8 mouse cellular contexts compared by ENCODE assay signal in genomic region chr6:97416972-97417554, GRCm38 (mm10).
DNase-seq lines count a peak whose midpoint lies in the region; ATAC-seq and TF ChIP-seq lines count a peak whose summit lies in the region.

No protein-coding gene starts in this region.

- no peaks in the 10 kb centered on the region for H3K27me3 ChIP-seq in forebrain, embryonic 10.5 days (ENCODE audit: poor library complexity, severe bottlenecking)
- no peaks in the 10 kb centered on the region for H3K27me3 ChIP-seq in hindbrain, embryonic 14.5 days (ENCODE audit: control insufficient read depth, insufficient read depth, low read length)
- H3K27me3 ChIP-seq in stomach, embryonic 15.5 days (replicated peaks): no peaks in the 10 kb centered on the region

- H3K36me3 ChIP-seq in forebrain, embryonic 10.5 days (replicated peaks): no peaks in the 10 kb centered on the region
- H3K36me3 ChIP-seq in hindbrain, embryonic 14.5 days (replicated peaks; ENCODE audit: control insufficient read depth, insufficient read depth): no peaks in the 10 kb centered on the region
- no peaks in the 10 kb centered on the region for H3K36me3 ChIP-seq in stomach, embryonic 15.5 days

- H3K9me3 ChIP-seq in forebrain, embryonic 10.5 days: no peaks in the 10 kb centered on the region
- no peaks in the 10 kb centered on the region for H3K9me3 ChIP-seq in hindbrain, embryonic 14.5 days (ENCODE audit: control insufficient read depth, low read length)
- no peaks in the 10 kb centered on the region for H3K9me3 ChIP-seq in stomach, embryonic 15.5 days

- no peaks in the 10 kb centered on the region for H3K4me1 ChIP-seq in bone marrow, adult 2 months (ENCODE audit: control insufficient read depth, insufficient read depth, low read length)
- H3K4me1 ChIP-seq in forebrain, embryonic 10.5 days: peaks cover 13% of the 10 kb centered on the region
- H3K4me1 ChIP-seq in hindbrain, embryonic 14.5 days (replicated peaks; ENCODE audit: control insufficient read depth, insufficient read depth, low read length): no peaks in the 10 kb centered on the region
- no peaks in the 10 kb centered on the region for H3K4me1 ChIP-seq in stomach, embryonic 15.5 days

- H3K4me2 ChIP-seq in hindbrain, embryonic 14.5 days (replicated peaks): no peak overlapping the region
- no peak overlapping the region for H3K4me2 ChIP-seq in stomach, embryonic 15.5 days

- no peak overlapping the region for H3K9ac ChIP-seq in hindbrain, embryonic 14.5 days
- no peak overlapping the region for H3K9ac ChIP-seq in stomach, embryonic 15.5 days

- WGBS in bone marrow, adult 2 months: 61% methylated on average over 13 of the region's 13 CpGs
- 59% methylated on average over 13 of the region's 13 CpGs for WGBS in forebrain, embryonic 10.5 days
- 53% methylated on average over 13 of the region's 13 CpGs for WGBS in hindbrain, embryonic 14.5 days
- 65% methylated on average over 13 of the region's 13 CpGs for WGBS in stomach, embryonic 15.5 days

- H3K27ac ChIP-seq in bone marrow, adult 2 months (ENCODE audit: control insufficient read depth, insufficient read depth, low read depth, low read length, poor library complexity): no peak overlapping the region
- H3K27ac ChIP-seq in forebrain, embryonic 10.5 days: peak overlapping the region; percentile 26; the same call in 1 of the 2 replicates
- no peak overlapping the region for H3K27ac ChIP-seq in hindbrain, embryonic 14.5 days
- no peak overlapping the region for H3K27ac ChIP-seq in stomach, embryonic 15.5 days

- no peak overlapping the region for H3K4me3 ChIP-seq in bone marrow, adult 2 months (replicated peaks; ENCODE audit: control insufficient read depth, low read depth, low read length)
- H3K4me3 ChIP-seq in forebrain, embryonic 10.5 days: no peak overlapping the region
- H3K4me3 ChIP-seq in hindbrain, embryonic 14.5 days (replicated peaks; ENCODE audit: low read length): no peak overlapping the region
- H3K4me3 ChIP-seq in stomach, embryonic 15.5 days (replicated peaks): no peak overlapping the region

- peak; percentile 75; the same call in 1 of the 2 replicates for ATAC-seq in hindbrain, embryonic 14.5 days (ENCODE audit: low FRiP score)
- 0 out of 2 replicates have a peak, but pooled peaks have one; percentile 39 for ATAC-seq in stomach, embryonic 15.5 days (ENCODE audit: insufficient read depth, low FRiP score, low read depth)

- TF ChIP-seq CTCF in bone marrow, adult 2 months (IDR thresholded peaks at IDR 0.05; ENCODE audit: control insufficient read depth, insufficient read depth, low read length): peak; percentile 82

- DNase-seq in layer of hippocampus, adult 11-12 months (ENCODE audit: low spot score): peak; percentile 65
- DNase-seq in layer of hippocampus, adult 9-10 months (ENCODE audit: low spot score): no peak
- DNase-seq in forebrain, embryonic 10.5 days (ENCODE audit: extremely low spot score, low spot score): peak; percentile 75
- DNase-seq in hindbrain, embryonic 14.5 days (ENCODE audit: low spot score): peak; percentile 73
- peak; percentile 35 for DNase-seq in left cerebral cortex, adult 11 months (ENCODE audit: low spot score)
- peak; percentile 80 for DNase-seq in mesoderm, embryonic 11.5 days (ENCODE audit: low read depth, low spot score)

- no peak for TF ChIP-seq POLR2A in bone marrow, adult 2 months (IDR thresholded peaks at IDR 0.05; ENCODE audit: borderline replicate concordance, control insufficient read depth, low read depth, low read length)
